Mouse (Mus musculus) lung, postnatal 0 days (tissue): ENCODE results near the gene Mpst. TPM values are rescaled to one million over a fixed set of nuclear protein-coding genes. Genes with fewer than 3 reads are reported as not detected.
A peak's percentile ranks its signal among the peaks of the same experiment; 100 is the strongest.

Experiments
- ATAC-seq: fragments of 200-750 bp; cut with Nextera tagmentation; 2 replicates; pipeline ENCODE4 v1.8.0; 2017; ENCODE audit warnings: moderate library complexity
- DNase-seq: peaks from one replicate; pipeline ENCODE4 v3.0.0-alpha.2; 2016; ENCODE audit warnings: low spot score
- H3K27ac ChIP-seq: fragments of 300-500 bp; sonication (generic); 2 replicates; pipeline ENCODE4 v1.5.1; 2014; ENCODE audit warnings: antibody characterized with exemption, mild to moderate bottlenecking, low read length, mixed read lengths
- H3K27me3 ChIP-seq: fragments of 300-500 bp; sonication (generic); replicated peaks from 2 replicates; pipeline ENCODE4 v1.6.1; 2014; ENCODE audit warnings: low read length, mixed read lengths; ENCODE audit not compliant: insufficient read depth
- H3K36me3 ChIP-seq: fragments of 300-500 bp; sonication (generic); 2 replicates; pipeline ENCODE4 v1.6.1; 2014; ENCODE audit warnings: low read length, mixed read lengths; ENCODE audit not compliant: insufficient read depth
- H3K4me1 ChIP-seq: fragments of 300-500 bp; sonication (generic); 2 replicates; pipeline ENCODE4 v1.6.1; 2014; ENCODE audit warnings: antibody characterized with exemption, low read depth, low read length, mixed read lengths; ENCODE audit not compliant: insufficient read depth
- H3K4me2 ChIP-seq: fragments of 300-500 bp; sonication (generic); replicated peaks from 2 replicates; pipeline ENCODE4 v1.6.1; 2014; ENCODE audit warnings: low read depth, mild to moderate bottlenecking, low read length, moderate library complexity, mixed read lengths
- H3K4me3 ChIP-seq: fragments of 300-500 bp; sonication (generic); 2 replicates; pipeline ENCODE4 v1.5.1; 2014; ENCODE audit warnings: low read depth, low read length
- H3K9ac ChIP-seq: fragments of 300-500 bp; sonication (generic); replicated peaks from 2 replicates; pipeline ENCODE4 v1.6.1; 2014; ENCODE audit warnings: low read depth, mild to moderate bottlenecking
- H3K9me3 ChIP-seq: fragments of 300-500 bp; sonication (generic); 2 replicates; pipeline ENCODE4 v1.6.1; 2016; ENCODE audit warnings: low read length, mixed read lengths
- CTCF ChIP-seq: IDR thresholded peaks from 2 replicates; pipeline ENCODE4 v1.5.1; 2016; ENCODE audit warnings: antibody characterized with exemption, mild to moderate bottlenecking
- EP300 ChIP-seq: IDR thresholded peaks from 2 replicates; pipeline ENCODE4 v1.6.1; 2016; ENCODE audit warnings: antibody characterized with exemption, mild to moderate bottlenecking, control low read depth
- WGBS: fragments of 180-500 bp; shearing (Covaris S2); extraction: QIAGEN DNeasy Blood & Tissue Kit; methylation state at CpG from one replicate; pipeline ENCODE4 v1.1.7; 2014; 5-methylcytosine and 5-hydroxymethylcytosine counted together
- polyA plus RNA-seq: library from polyadenylated mRNA; unstranded; fragments of >200 nt; fragmentation: Nextera tagmentation; extraction: Ambion mirVana; gene quantifications from 2 replicates; pipeline ENCODE4 v1.2.1, GENCODE M21; 2015

Gene Mpst
- polyA plus RNA-seq, 1 experiment from 2014 or later, result 4.1 TPM

GRCm38 (mm10) chr15:78409570-78410052 lies 3.4 kb downstream of the Mpst start:
- ATAC-seq, result no peak

GRCm38 (mm10) chr15:78413083-78413718 lies 7.0 kb downstream of the Mpst start:
- no peak overlapping the region for H3K4me3 ChIP-seq
- no peaks in the 10 kb centered on the region for H3K9me3 ChIP-seq
- no peaks in the 10 kb centered on the region for H3K36me3 ChIP-seq
- no peak for TF ChIP-seq CTCF
- TF ChIP-seq EP300, result no peak
- ATAC-seq (no peak), DNase-seq (no peak)
- no peak overlapping the region for H3K9ac ChIP-seq
- 80% methylated on average over 14 of the region's 14 CpGs for WGBS
- no peaks in the 10 kb centered on the region for H3K27me3 ChIP-seq
- H3K27ac ChIP-seq, result no peak overlapping the region
- no peak overlapping the region for H3K4me2 ChIP-seq
- H3K4me1 ChIP-seq, result peaks cover 6% of the 10 kb centered on the region; the same call in 1 of the 2 replicates

More at GRCm38 (mm10) chr15:78409570-78410052, 3.4 kb downstream of the Mpst start:
- Histone ChIP-seq H3K4me3 (peak overlapping the region; percentile 8; the same call in 1 of the 2 replicates), H3K27ac (no peak overlapping the region), H3K9ac (no peak overlapping the region), H3K4me2 (peak overlapping the region; percentile 12; the same call in 1 of the 2 replicates), H3K36me3 (no peaks in the 10 kb centered on the region), H3K27me3 (no peaks in the 10 kb centered on the region), H3K4me1 (peaks cover 11% of the 10 kb centered on the region; the same call in 1 of the 2 replicates), H3K9me3 (no peaks in the 10 kb centered on the region)
- DNase-seq, result no peak
- WGBS, result 37% methylated on average over 12 of the region's 12 CpGs
- TF ChIP-seq EP300 (no peak), CTCF (no peak)

GRCm38 (mm10) chr15:78413719-78414117 lies 7.5 kb downstream of the Mpst start:
- Histone ChIP-seq H3K9me3 (no peaks in the 10 kb centered on the region), H3K36me3 (no peaks in the 10 kb centered on the region), H3K4me3 (no peak overlapping the region), H3K27me3 (no peaks in the 10 kb centered on the region), H3K4me2 (no peak overlapping the region), H3K4me1 (peaks cover 6% of the 10 kb centered on the region; the same call in 1 of the 2 replicates), H3K27ac (no peak overlapping the region), H3K9ac (no peak overlapping the region)
- 35% methylated on average over 1 of the region's 1 CpGs for WGBS
- DNase-seq (no peak), ATAC-seq (no peak)
- TF ChIP-seq EP300 (no peak), CTCF (no peak)

- Histone ChIP-seq H3K9me3 (no peaks in the 10 kb centered on the region), H3K4me2 (no peak overlapping the region), H3K9ac (no peak overlapping the region), H3K36me3 (no peaks in the 10 kb centered on the region), H3K27me3 (no peaks in the 10 kb centered on the region), H3K4me3 (no peak overlapping the region), H3K27ac (no peak overlapping the region), H3K4me1 (peaks cover 6% of the 10 kb centered on the region; the same call in 1 of the 2 replicates)
- DNase-seq (no peak), ATAC-seq (no peak)
- WGBS, result 90% methylated on average over 8 of the region's 8 CpGs
- TF ChIP-seq EP300, result no peak
- TF ChIP-seq CTCF, result no peak
These were observed 7.9 kb downstream of the Mpst start for GRCm38 (mm10) chr15:78414157-78414556.

GRCm38 (mm10) chr15:78416937-78417336 lies 10.7 kb downstream of the Mpst start:
- TF ChIP-seq EP300, result no peak; the same call in 1 of the 2 replicates
- TF ChIP-seq CTCF, result no peak
- Histone ChIP-seq H3K27me3 (no peaks in the 10 kb centered on the region), H3K9me3 (no peaks in the 10 kb centered on the region), H3K4me3 (no peak overlapping the region), H3K4me1 (peaks cover 6% of the 10 kb centered on the region; the same call in 1 of the 2 replicates), H3K27ac (peak overlapping the region; percentile 47), H3K36me3 (no peaks in the 10 kb centered on the region), H3K4me2 (no peak overlapping the region), H3K9ac (no peak overlapping the region)
- DNase-seq (peak; percentile 86), ATAC-seq (peak; percentile 83)
- WGBS, result 22% methylated on average over 4 of the region's 4 CpGs

GRCm38 (mm10) chr15:78420395-78420794 lies 14.2 kb downstream of the Mpst start:
- Histone ChIP-seq H3K27me3 (no peaks in the 10 kb centered on the region), H3K9ac (no peak overlapping the region), H3K4me2 (no peak overlapping the region), H3K36me3 (no peaks in the 10 kb centered on the region), H3K4me1 (peaks cover 6% of the 10 kb centered on the region; the same call in 1 of the 2 replicates), H3K4me3 (no peak overlapping the region), H3K27ac (no peak overlapping the region), H3K9me3 (no peaks in the 10 kb centered on the region)
- no peak for ATAC-seq
- no peak for DNase-seq
- no peak for TF ChIP-seq CTCF
- no peak for TF ChIP-seq EP300
- 83% methylated on average over 13 of the region's 13 CpGs for WGBS
